Mouse (Mus musculus): ENCODE measurements around the gene Tmem240.

Tmem240 gene

GRCm38 (mm10) chr4:155774971-155775740 lies 40.6 kb downstream of the Tmem240 start:
- CTCF ChIA-PET = interaction anchor here in 2 of 4 experiments (0.6 to 3.3 kb wide), 6 partner anchors 9 to 946 kb away, joined by 3 to 13 read pairs (median 5); partner anchors contain the start of gene Atad3a (in 1 of the 2)
- POLR2A ChIA-PET = interaction anchor here in 3 of 4 experiments (0.6 to 2.6 kb wide), 29 partner anchors 9 to 448 kb away, joined by 3 to 16 read pairs (median 4); partner anchors contain the start of genes Atad3a (in 2 of the 3), Ankrd65 (in 1 of the 3) and Tmem88b (in 1 of the 3)

- ChIA-PET POLR2A (interaction anchor here in 2 of 4 experiments (0.6 to 2.6 kb wide), 13 partner anchors 8 to 295 kb away, joined by 3 to 16 read pairs (median 4); partner anchors contain the start of genes Ankrd65 (in 1 of the 2), Atad3a (in 1 of the 2) and Tmem88b (in 1 of the 2)), CTCF (interaction anchor here in 1 of 4 experiments (2.5 to 3.3 kb wide), 2 partner anchors 8 to 16 kb away, joined by 13 read pairs; partner anchors contain the start of gene Atad3a)
Measured at GRCm38 (mm10) chr4:155775855-155776254, 41.3 kb downstream of the Tmem240 start.

- ChIA-PET POLR2A (interaction anchor here in 1 of 4 experiments (0.5 to 1.8 kb wide), 5 partner anchors 9 to 417 kb away, joined by 3 to 8 read pairs (median 3); partner anchors contain the start of gene Atad3a), CTCF (interaction anchor here in 1 of 4 experiments (0.5 kb wide), 1 partner anchor 255 kb away, joined by 3 read pairs; no protein-coding TSS in a partner anchor)
Measured at GRCm38 (mm10) chr4:155776704-155777335, 42.2 kb downstream of the Tmem240 start.

GRCm38 (mm10) chr4:155777816-155778215 lies 43.2 kb downstream of the Tmem240 start:
- ChIA-PET CTCF (interaction anchor here in 2 of 4 experiments (0.6 to 1.1 kb wide), 2 partner anchors 14 to 48 kb away, joined by 3 read pairs; no protein-coding TSS in a partner anchor), POLR2A (interaction anchor here in 2 of 4 experiments (0.6 to 1.8 kb wide), 4 partner anchors 17 to 723 kb away, joined by 3 to 8 read pairs (median 5); partner anchors contain the start of gene Atad3a (in 1 of the 2))

- CTCF ChIA-PET = interaction anchor here in 2 of 4 experiments (0.8 to 1.3 kb wide), 3 partner anchors 13 to 58 kb away, joined by 3 to 4 read pairs (median 4); partner anchors contain the start of gene Mrpl20 (in 1 of the 2)
- POLR2A ChIA-PET = interaction anchor here in 1 of 4 experiments (0.8 to 1.6 kb wide), 3 partner anchors 14 to 35 kb away, joined by 3 to 5 read pairs (median 4); partner anchors contain the start of gene Atad3a
Measured at GRCm38 (mm10) chr4:155779498-155779897, 44.9 kb downstream of the Tmem240 start.

- ChIA-PET CTCF (interaction anchor here in 2 of 4 experiments (1.0 to 1.3 kb wide), 2 partner anchors 10 to 11 kb away, joined by 3 to 4 read pairs; no protein-coding TSS in a partner anchor), POLR2A (interaction anchor here in 3 of 4 experiments (0.6 to 2.3 kb wide), 5 partner anchors 11 to 181 kb away, joined by 3 to 9 read pairs (median 3); partner anchors contain the start of genes Atad3a (in 1 of the 3) and C1qtnf12 (in 1 of the 3))
Measured at GRCm38 (mm10) chr4:155780895-155781294, 46.3 kb downstream of the Tmem240 start.

GRCm38 (mm10) chr4:155783486-155784080 lies 49.0 kb downstream of the Tmem240 start:
- CTCF ChIA-PET = interaction anchor here in 3 of 4 experiments (0.6 to 2.0 kb wide), 11 partner anchors 9 to 683 kb away, joined by 3 to 13 read pairs (median 4); partner anchors contain the start of gene Vwa1 (in 1 of the 3)
- POLR2A ChIA-PET = interaction anchor here in 3 of 4 experiments (0.6 to 3.1 kb wide), 19 partner anchors 8 to 187 kb away, joined by 3 to 16 read pairs (median 4); partner anchors contain the start of genes Atad3a (in 2 of the 3), Vwa1 (in 2 of the 3), Aurkaip1 (in 1 of the 3) and Dvl1 (in 1 of the 3)

- POLR2A ChIA-PET = interaction anchor here in 3 of 4 experiments (0.6 to 3.1 kb wide), 29 partner anchors 7 to 188 kb away, joined by 3 to 16 read pairs (median 4); partner anchors contain the start of genes Atad3a (in 2 of the 3), Mrpl20 (in 2 of the 3), Vwa1 (in 2 of the 3) and Aurkaip1 (in 1 of the 3)
- CTCF ChIA-PET = interaction anchor here in 3 of 4 experiments (0.6 to 2.0 kb wide), 14 partner anchors 9 to 683 kb away, joined by 3 to 13 read pairs (median 4); partner anchors contain the start of gene Vwa1 (in 2 of the 3)
Measured at GRCm38 (mm10) chr4:155784081-155784701, 49.6 kb downstream of the Tmem240 start.

GRCm38 (mm10) chr4:155785246-155785645 lies 50.6 kb downstream of the Tmem240 start:
- CTCF ChIA-PET = interaction anchor here in 2 of 4 experiments (1.0 to 1.2 kb wide), 3 partner anchors 8 to 10 kb away, joined by 3 to 7 read pairs (median 4); partner anchors contain the start of gene Vwa1 (in 1 of the 2)

GRCm38 (mm10) chr4:155785819-155786218 lies 51.2 kb downstream of the Tmem240 start, which contains the start of gene Tmem88b:
TSS of gene Tmem88b (minus strand) at chr4:155785874.
- CTCF ChIA-PET = interaction anchor here in 2 of 4 experiments (0.6 to 1.1 kb wide), 2 partner anchors 9 to 213 kb away, joined by 3 read pairs; no protein-coding TSS in a partner anchor
- POLR2A ChIA-PET = interaction anchor here in 2 of 4 experiments (1.5 to 3.1 kb wide), 5 partner anchors 8 to 64 kb away, joined by 4 to 15 read pairs (median 6); partner anchors contain the start of genes Mrpl20 (in 1 of the 2) and Vwa1 (in 1 of the 2)

More at GRCm38 (mm10) chr4:155785246-155785645, 50.6 kb downstream of the Tmem240 start:
- POLR2A ChIA-PET = interaction anchor here in 3 of 4 experiments (0.7 to 3.1 kb wide), 17 partner anchors 9 to 117 kb away, joined by 3 to 16 read pairs (median 4); partner anchors contain the start of genes Vwa1 (in 2 of the 3), Aurkaip1 (in 1 of the 3), Mib2 (in 1 of the 3) and Mrpl20 (in 1 of the 3)

GRCm38 (mm10) chr4:155788300-155788699 lies 53.7 kb downstream of the Tmem240 start:
- ChIA-PET CTCF (interaction anchor here in 1 of 4 experiments (0.6 kb wide), 1 partner anchor 17 kb away, joined by 3 read pairs; no protein-coding TSS in a partner anchor), POLR2A (interaction anchor here in 1 of 4 experiments (1.4 kb wide), 1 partner anchor 25 kb away, joined by 3 read pairs; the partner anchor contains the start of gene Ccnl2)

GRCm38 (mm10) chr4:155788833-155789232 lies 54.2 kb downstream of the Tmem240 start:
- CTCF ChIA-PET = interaction anchor here in 1 of 4 experiments (0.6 kb wide), 1 partner anchor 18 kb away, joined by 3 read pairs; no protein-coding TSS in a partner anchor
- POLR2A ChIA-PET = interaction anchor here in 1 of 4 experiments (1.4 kb wide), 1 partner anchor 24 kb away, joined by 3 read pairs; the partner anchor contains the start of gene Ccnl2

GRCm38 (mm10) chr4:155790021-155790489 lies 55.5 kb downstream of the Tmem240 start, which contains the start of gene Ankrd65:
TSS of gene Ankrd65 (plus strand) at chr4:155790439.
- POLR2A ChIA-PET = interaction anchor here in 3 of 4 experiments (0.7 to 1.2 kb wide), 4 partner anchors 10 to 30 kb away, joined by 3 read pairs; partner anchors contain the start of gene Atad3a (in 1 of the 3)
- CTCF ChIA-PET = no interaction called here
